Mouse (Mus musculus): ENCODE data around the gene Gm20683.
"Not testable (repeated sequence)": the region's sequence is repeated elsewhere in the genome, so short reads cannot be mapped to it uniquely, and the experiment has no call there.

DNA sequence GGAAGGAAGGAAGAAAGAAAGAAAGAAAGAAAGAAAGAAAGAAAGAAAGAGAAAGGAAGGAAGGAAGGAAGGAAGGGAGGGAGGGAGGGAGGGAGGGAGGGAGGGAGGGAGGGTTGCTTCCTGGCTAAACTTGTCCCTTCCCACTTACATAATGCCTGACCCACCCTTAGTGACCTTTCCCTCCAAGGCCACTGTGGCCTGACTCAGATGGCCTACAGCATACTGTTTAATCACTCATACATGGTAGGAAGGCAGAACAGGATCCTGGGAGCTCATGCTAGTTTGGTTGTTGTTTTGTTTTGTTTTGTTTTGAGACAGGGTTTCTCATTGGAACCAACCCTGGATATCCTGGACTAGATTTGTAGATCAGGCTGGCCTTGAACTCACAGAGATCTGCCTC, 30.0 kb upstream of the Gm20683 start:
- TF ChIP-seq POLR2A (IDR thresholded peaks at IDR 0.05; ENCODE audit: insufficient read length, low read depth); POLR2AphosphoS2 (IDR thresholded peaks at IDR 0.05; ENCODE audit: insufficient read length, low read depth); MAX (IDR thresholded peaks at IDR 0.05; ENCODE audit: low read depth); SRF (IDR thresholded peaks at IDR 0.05; ENCODE audit: control insufficient read depth, insufficient read length, low read depth); MYOD1 (IDR thresholded peaks at IDR 0.05; ENCODE audit: control insufficient read depth in 1 of 3, insufficient read length in 2 of 3, low read depth in 2 of 3): not testable (repeated sequence)
